Mouse (Mus musculus) kidney, postnatal 25 days (tissue): ENCODE measurements around the gene Mcoln1.

Source experiments
- DNase-seq, 2 experiments: peaks; one replicate each; pipeline ENCODE4 v3.0.0; 2021; ENCODE audit warnings: mixed read lengths in 2 of 2

The Mcoln1 gene

DNA sequence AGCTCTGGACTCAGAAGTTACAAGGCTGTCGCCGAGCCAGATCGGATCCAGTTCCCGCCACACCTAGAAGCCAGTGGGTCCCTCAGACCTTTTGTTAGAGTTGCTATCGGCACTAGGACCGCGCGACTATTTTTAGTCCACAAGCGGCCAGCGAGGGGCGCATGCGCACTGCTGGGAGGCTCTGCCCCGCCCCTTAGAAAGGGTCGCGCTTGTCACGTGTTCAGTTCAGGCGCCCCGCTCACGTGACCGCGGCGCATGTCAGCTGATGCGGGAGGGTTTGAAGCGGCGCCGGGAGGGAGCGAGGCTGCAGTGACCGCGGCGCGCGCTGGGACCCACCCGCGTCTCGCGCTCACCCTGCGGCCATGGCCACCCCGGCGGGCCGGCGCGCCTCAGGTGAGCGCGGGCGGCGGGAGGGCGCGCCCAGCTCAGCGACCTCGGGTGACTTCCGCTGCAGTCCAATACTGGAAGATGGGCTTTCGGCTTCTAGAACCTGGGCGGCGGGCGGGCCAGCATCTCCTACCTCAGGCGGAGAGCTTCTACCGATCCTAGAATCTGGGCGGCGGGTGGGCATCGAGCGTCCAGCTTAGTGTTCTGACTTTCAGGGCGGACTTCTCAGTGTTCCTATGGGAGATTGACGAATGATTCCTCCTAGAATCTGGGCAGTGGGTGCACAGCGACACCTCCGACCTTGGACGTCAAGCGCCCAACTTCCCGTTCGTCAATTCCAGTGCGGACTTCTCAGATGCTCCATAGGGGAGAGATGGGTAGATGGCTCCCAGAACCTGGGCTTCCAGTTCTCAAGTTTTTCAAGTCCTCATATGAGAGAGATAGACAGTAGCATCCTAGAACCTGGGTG, at the start of gene Mcoln1:
Gene Mcoln1, plus strand, starts transcription at position 223 of the 856 bp plus-strand sequence.
- DNase-seq: peak; percentile 98

DNA sequence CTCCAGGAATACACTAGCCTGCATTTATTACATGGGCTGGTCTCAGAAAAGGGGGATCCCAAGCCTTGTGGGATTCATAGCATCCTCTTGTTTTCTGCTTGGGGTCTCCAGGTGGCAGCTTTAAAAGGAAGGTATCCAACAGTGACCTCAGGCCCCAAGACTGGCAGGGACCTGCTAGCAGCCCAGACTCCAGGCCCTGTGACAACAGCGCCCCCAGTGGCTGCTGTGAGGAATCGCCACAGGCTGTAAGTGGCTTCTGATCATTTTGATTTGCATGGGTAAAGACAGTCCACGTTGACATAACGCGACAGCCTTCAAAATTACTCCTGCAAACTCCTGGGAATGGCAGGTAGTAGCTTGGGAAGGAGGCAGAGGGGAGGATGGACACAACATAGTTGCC, 49.6 kb upstream of the Mcoln1 start:
- peak; percentile 33 to 51 for DNase-seq

DNA sequence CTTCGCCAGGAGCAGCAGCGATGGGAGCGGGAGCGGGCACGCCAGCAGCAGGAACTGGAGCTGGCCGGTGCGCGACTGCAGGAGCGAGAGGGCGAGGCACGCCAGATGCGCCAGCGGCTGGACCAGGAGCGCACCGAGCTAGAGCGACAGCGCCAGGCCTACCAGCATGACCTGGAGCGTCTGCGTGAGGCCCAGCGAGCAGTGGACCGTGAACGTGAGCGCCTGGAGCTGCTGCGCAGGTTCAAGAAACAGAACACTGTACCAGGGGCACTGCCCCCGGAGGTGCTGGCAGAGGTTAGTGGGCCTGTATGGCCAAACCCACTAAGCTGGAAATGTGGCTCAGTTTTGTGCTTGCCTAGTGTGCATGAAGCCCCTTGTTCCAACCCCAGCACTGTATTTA, 48.3 kb upstream of the Mcoln1 start:
- DNase-seq: peak; percentile 36 to 79

DNA sequence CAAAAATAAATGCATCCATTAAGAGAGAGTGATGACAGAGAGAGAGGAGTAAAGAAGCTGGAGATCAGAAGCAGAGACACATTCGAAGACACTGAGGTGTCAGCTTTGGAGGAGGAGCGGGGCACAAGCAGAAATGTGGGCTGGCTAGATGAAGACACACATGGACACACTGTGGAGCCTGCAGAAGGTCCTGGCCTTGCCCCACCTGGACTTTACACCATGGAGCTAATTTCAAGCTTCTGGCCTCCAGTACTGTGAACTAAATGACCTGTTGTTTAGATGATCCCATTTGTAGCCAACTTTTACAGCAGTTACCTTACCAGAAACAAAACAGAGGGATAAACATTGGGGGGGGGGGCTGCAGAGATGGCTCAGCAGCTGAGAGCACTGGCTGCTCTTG, 37.0 kb upstream of the Mcoln1 start:
- DNase-seq: peak; percentile 31 to 62

DNA sequence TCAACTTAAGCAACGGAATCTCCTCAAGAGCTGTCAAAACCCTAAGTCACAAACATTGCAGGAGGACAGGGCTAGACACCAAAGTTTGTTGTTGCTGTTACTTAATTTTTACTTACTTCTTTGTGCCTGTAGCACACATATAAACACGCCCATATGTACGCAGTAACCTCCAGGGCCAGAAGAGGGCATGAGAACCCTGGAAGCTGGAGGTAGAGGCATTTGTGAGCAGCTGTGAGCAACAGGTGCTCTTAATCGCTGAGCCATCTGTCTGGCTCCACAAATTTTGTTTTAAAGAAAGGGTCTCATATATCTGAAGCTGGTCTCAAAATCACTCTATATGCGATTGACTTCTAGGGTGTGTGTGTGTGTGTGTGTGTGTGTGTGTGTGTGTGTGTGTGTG, 35.9 kb upstream of the Mcoln1 start:
- DNase-seq: peak; percentile 50 to 52

DNA sequence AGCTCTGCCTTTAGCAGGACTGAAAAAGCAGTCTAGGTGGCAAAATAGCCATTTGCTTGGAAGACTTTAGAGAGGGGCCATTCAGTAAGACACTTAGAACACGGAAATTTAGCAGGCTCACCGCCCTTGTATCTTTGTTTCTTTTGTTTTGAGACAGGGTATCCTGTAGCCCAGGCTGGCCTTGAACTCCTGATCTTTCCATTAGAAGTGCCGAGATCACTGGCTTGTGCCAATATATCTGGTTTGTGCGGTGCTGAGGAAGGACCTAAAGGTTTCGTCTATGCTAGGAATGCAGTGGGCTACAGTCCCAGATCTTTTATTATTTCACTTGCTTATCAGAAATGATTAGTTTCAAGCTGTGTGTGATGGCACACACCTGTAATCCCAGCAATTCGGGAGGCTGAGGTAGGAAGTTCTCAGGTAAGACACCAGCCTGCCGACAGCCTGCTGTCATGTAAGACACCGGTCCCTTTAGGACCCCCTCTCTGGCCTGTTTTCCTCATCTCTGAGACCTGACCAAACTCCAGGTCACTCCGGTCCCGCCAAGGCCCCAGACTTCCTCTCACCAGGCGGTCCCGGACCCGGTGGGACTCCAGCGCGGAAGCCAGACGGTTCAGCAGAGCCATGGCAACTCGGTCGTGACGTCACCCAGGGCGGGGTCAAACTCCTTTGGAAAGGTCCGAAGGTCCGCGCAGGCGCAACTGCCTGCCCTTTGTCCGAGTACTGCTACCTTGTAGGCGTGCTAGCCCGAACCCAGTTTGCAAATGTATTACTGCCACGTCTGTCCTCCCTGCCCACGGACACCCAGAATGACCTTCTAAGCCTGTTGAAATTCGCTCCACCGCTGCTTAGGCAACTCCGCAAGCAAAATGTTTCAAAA, 33.0 kb upstream of the Mcoln1 start, which contains the start of gene Pex11g:
Gene Pex11g, minus strand, starts transcription at position 675 of the 880 bp plus-strand sequence.
- peak; percentile 99 to 100 for DNase-seq

DNA sequence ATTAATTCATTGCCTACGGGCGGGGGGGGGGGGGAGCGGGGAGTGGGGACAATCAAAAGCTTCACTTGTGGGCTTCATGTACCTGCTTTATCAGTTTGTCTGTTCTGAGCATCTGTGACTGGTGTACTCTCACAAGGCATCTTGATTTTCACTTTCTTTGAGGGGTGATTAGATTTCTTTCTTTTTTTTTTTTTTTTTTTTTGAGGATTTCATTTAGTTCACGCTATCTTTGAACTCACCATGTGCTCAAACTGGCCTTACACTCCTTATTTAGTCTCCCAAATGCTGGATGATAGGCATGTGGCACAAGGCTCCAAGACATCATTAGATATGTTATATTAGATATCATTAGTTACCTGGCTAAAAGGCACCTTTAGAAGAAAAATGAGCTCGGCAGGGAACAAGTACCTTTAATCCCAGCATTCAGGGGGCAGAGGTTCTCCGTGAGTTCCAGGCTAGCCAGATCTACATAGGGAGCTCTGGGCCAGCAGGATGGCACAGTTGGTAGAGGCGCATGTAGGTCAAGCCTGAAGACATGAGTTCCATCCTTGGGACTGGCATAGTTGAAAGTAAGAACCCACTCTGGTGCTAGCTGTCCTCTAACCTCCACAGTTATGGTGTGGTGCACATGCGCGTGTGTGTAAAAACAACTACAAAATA, 32.2 kb upstream of the Mcoln1 start:
- DNase-seq: no peak

DNA sequence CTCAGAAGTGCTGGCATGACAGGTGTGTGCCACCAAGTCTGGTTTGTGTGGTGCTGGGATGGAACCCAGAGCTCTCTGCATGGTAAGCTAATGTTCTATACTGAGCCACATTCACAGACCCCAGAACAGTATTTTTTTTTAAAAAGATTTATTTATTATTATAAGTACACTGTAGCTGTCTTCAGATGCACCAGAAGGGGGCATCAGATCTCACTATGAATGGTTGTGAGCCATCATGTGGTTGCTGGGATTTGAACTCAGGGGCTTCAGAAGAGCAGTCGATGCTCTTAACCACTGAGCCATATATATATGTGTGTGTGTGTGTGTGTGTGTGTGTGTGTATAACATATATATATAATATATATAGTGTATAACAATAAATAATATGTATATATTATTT, 31.4 kb upstream of the Mcoln1 start:
- DNase-seq: no peak

DNA sequence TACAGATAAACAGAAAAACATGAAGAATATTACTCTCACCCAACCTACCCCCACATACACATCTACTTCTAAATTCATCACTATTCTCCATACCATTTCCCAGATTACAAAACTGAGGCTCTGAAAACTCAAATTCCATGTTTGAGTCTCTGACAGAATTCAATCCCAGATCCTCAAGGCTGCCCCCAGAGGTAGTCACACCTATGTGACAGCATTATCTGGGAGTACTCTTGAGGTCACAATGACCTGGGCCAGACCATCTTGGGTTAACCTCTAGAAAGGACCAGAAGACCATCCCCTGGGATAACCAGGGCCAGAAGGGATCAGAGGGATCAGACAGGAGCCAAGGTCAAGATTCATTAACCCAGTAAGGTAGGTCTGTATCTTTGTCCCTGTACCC, 29.7 kb upstream of the Mcoln1 start, which contains the start of gene Tex45:
Gene Tex45, plus strand, starts transcription at position 301 of the 400 bp plus-strand sequence.
- DNase-seq: no peak

DNA sequence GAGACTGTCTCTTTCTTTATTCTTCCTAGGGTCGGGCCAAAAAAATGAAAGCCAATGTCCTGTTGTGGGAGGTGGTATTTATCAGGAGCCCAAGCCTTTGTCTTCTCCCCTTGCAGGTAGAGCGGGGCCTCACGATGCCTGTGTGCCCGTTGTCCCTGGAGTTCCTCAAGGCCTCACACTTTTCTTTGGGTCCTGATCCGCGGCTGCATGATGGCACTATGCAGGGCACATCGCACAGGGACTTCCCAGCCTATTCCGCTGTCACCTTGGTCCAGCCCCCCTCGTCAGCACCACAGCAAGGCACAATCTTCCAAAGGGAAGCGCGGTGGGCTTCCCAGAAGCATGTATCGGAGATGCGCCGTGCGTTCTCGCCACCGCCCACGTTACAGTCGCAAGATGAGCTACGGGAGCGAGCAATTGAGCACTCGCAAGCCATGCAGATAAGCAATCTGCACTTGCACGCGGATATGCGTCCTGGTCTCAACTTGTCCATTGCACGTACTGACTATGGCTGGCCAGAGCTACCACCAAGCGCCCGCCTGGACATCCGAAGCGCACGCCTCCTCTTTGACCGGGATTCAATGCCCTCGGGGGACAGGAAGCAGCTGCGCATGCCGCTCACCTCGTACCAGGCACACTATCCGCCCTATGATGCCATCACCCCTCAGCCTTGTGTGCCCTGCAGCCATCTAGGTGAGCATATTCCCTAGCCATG, 24.4 kb upstream of the Mcoln1 start:
- no peak for DNase-seq

DNA sequence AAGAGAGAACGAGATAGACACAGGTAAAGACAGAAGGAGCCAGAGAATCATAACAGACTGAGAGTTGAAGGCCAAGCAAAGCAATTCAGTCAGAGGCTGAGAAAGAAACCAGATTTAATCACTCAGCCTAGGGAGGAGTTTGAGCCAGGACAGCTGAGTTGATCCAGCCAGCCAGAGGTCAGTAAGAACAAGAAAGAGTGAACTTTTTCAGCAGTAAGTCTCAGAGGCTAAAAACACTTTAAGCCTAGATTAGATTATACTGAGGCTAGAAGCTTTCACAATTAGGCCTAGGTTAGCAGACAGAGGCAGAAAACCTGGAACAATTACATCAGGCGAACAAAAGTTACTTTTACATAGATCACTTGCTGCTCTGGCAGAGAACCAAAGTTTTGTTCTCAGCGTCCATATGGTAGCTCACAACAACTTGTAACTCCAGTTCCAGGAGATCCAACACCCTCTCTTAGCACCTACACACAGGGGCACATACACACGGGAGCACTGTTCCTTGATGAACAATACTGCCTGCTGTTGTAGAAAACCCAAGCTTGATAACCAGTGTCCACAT, 20.0 kb upstream of the Mcoln1 start:
- no peak for DNase-seq

DNA sequence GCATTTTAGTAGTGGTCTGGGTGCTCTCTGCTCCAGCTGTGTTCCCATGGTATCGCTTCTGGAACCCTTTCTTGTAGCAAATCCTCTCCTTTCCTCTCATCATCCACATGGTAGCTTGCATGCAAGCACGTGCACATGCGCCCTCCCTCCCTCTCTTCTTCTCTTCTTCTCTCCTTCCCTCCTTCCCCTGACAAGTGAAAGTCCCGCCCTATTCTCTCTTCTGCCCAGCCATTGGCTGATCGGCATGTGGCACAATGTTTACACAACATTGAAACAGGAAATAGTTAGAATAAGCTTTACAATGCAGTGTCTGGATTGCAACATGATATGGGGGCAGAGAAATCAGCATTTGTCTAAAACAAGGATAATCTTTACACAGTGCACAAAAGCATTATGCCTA, 18.7 kb upstream of the Mcoln1 start:
- DNase-seq: no peak

DNA sequence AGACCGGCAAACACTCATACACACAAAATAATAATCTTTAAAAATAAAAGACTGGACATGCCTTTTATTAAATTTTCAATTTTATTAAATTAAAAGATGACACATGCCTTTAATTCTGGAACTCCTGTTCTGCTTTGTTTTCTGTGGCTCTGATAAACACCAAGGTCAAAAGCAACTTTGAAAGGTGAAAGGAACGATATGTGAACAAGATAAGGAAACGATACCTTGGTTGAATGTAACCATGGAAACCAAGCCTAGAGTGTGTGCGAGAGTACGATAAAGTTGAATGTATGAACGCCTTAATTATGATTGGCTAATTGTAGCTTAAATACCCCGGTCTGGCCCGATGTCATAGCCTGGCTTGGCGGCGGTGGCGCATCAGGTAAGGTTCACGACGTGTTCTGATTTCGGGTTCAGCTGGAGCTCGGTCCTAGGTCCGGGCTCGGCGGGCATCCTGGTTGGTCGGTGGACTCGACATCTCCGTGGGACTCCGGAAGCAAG, 18.0 kb upstream of the Mcoln1 start:
- no peak for DNase-seq

DNA sequence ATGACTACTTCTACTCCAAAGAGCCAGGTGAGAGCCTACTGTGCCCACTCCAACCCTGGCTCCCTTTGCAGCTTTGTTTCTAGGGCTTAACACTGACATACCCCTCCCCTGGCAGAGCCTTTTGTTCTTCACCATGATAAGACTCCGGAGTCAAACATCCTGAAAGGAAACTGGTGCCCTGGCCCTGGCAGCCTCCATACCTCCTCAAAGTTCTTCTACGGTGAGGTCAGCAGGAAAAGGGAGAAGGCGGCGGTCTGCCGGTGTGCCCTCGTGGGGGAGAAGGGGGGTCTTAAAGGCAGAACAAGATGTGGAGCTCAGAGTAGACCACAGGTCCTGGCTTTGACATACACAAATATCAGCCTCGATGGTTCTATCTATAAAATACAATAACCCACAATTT, 16.7 kb upstream of the Mcoln1 start:
- DNase-seq: no peak

DNA sequence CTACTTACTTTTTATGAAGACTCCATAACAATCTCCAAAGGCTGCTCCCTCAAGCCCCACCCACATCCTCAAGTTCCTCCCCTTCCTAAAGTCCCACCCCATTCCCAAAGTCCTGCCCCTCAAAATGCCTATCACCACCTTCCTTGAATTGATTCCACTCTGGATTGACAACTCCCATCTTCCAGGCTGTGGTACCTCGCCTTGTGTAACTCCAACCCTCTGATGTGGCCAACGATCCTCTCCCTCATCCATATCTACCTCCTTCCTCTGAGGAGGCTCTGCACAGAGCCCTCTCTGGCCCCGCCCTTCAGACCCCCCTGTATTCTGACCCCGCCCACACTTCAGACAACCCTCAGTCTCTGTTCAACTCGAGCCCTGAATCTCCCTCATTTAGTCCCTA, 15.1 kb upstream of the Mcoln1 start:
- DNase-seq: no peak

DNA sequence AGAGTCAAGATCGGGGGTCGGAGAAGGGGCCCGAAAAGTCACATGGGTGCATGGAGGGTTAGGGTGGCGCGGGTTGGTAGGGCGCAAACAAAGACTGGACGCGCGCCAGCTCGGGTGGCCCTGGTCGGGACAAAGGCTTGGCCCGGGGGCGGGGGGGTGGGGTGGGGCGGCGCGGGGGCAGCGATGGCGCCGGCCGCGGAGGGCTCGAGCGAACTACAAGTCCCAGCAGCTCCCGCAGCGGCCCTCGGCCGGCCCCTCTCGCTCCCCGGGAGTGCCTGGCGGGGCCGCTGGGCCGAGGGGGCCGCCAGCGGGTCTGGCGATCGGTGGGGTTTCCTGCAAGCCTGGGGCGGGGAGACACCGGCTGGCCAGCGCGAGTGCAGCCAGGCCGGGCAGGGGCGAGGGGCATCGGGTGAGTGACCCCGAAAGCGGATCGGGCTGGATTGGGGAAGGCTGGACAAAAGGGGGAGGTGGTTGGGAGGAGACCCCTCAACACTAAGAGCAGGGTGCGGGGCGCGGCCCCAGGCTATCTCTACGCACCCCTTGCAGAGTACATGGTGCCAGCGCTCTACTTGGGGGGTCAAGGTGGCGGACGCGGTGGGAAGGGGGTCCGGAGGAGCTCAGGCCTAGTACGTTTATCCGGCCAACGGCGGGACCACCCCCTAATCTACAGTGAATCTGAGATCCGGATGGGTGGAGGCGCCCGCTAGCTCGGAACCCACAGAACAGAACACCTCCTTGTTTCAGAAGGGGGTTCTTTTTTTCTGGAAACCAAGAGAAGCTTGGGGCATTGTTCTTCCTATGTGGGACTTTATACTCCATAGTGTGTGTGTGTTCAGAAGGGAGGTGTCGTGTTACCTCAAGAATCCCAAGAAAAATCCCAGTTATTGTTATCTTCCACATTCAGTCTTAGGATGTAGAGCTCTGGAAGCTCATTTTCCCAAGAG, 7.1 kb upstream of the Mcoln1 start, which contains the start of gene Zfp358:
Gene Zfp358, plus strand, starts transcription at position 238 of the 944 bp plus-strand sequence.
- peak; percentile 77 to 89 for DNase-seq

DNA sequence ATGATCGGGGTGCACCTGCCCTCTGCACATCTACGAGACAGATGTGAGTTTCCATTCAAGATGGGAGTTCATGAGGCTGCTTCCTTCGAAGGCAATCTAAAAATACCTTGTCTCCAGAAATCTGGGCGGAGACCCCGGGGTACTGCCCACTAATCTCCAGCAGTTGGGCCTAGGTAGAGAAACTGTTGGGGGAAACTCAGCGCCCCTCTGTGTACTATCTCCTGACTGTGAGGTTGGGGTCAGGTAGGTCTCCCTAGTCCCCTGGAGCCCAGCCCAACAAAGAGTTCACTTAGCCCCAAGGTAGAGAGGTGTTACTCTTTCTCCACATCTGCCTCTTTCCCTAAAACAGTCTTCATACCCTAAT, 6.4 kb upstream of the Mcoln1 start:
- DNase-seq: no peak

DNA sequence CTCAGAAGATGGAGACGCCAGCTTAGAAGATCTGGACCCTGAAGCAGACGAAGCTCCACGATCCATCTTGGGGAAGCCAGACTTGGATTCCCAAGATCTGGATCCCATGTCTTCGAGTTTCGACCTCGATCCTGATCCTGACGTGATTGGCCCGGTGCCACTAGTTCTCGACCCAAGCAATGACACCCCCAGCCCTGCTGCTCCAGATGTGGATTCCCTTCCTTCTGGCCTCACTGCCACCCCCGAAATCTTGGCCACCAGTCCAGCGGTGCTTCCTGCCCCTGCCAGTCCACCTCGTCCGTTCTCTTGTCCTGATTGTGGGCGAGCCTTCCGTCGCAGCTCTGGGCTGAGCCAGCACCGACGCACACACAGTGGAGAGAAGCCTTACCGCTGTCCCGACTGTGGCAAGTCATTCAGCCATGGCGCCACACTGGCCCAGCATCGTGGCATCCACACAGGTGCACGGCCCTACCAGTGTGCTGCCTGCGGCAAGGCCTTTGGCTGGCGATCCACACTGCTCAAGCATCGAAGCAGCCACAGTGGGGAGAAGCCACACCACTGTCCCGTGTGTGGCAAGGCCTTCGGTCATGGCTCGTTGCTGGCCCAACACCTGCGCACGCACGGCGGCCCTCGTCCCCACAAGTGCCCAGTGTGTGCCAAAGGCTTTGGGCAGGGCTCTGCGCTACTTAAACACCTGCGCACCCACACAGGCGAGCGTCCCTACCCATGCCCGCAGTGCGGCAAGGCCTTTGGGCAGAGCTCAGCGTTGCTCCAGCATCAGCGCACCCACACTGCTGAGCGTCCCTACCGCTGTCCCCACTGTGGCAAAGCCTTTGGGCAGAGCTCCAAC, 4.5 kb upstream of the Mcoln1 start:
- DNase-seq: no peak

DNA sequence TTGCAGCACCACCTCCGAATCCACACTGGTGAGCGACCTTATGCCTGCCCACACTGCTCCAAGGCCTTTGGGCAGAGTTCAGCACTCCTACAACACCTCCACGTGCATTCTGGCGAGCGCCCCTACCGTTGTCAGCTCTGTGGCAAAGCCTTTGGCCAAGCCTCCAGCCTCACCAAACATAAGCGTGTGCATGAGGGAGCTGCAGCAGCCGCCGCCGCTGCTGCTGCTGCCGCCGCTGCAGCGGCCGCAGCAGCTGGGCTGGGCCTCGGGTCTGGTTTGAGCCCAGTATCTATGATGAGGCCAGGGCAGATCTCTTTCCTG, 3.9 kb upstream of the Mcoln1 start:
- no peak for DNase-seq

DNA sequence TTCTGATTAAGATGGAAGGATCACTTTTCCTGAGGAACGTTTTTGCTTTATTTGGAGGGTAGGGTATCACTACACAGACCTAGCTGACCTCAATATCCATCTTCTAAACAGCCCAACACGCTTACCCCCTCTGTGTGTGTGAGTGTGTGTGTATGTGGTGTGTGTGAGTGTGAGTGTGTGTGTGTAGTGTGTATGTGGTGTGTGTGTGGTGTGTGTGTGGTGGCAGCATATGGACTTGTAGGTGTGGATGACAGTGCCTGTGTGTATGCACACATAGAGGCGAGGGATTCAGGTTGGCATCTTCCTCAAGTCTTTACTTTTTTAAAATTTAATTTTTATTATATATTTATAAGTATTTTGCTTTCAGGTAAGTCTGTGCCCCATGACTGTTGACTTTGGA, 1.7 kb upstream of the Mcoln1 start:
- DNase-seq: no peak
